Mouse (Mus musculus): ENCODE measurements around the gene Kcna2.

DNA sequence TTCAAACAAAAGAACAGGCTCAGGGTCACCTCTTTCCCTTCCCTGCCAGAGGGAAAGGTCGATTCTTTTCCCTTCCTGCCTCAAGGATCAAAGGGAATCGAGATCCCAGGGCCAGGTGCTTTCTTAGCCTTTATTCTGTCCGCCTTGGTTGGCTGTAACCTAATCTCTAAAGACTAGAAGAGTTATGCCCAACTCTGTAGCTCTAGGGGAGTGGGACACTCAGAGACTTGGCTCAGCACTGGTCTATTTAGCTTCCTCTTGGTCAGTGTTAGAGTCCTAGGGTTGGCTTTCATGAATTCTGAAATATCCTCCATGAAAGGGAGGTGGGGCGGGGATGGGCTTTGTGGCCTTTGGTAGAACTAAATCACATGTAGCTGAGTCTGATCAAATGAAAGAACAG, 11.6 kb downstream of the Kcna2 start:
- no peak for TF ChIP-seq CTCF (IDR thresholded peaks at IDR 0.05; ENCODE audit: extremely low read depth, insufficient read depth, insufficient read length, insufficient replicate concordance)
- no peak for TF ChIP-seq POLR2A (IDR thresholded peaks at IDR 0.05; ENCODE audit: low read depth, low read length)

All from spleen, adult 2 months (tissue).